Mouse (Mus musculus) heart, embryonic 16.5 days (tissue): Measurements from ENCODE around the gene Mocs2. TPM values are rescaled to one million over a fixed set of nuclear protein-coding genes. Genes with fewer than 3 reads are reported as not detected.

ENCODE experiments used
- ATAC-seq: fragments of 200-750 bp; cut with Nextera tagmentation; replicated peaks from 2 replicates; pipeline ENCODE4 v1.8.0; 2017; ENCODE audit warnings: moderate number of reproducible peaks; ENCODE audit not compliant: insufficient read depth, low FRiP score; ENCODE audit errors: extremely low read depth
- H3K27ac ChIP-seq: fragments of 300-500 bp; sonication (generic); 2 replicates; pipeline ENCODE4 v1.5.1; 2014; ENCODE audit warnings: mild to moderate bottlenecking, low read length, control low read depth, moderate library complexity
- H3K27me3 ChIP-seq: fragments of 300-500 bp; sonication (generic); 2 replicates; pipeline ENCODE4 v1.6.1; 2014; ENCODE audit warnings: low read length, mixed read lengths; ENCODE audit not compliant: control insufficient read depth, insufficient read depth
- H3K36me3 ChIP-seq: fragments of 300-500 bp; sonication (generic); 2 replicates; pipeline ENCODE4 v1.6.1; 2014; ENCODE audit not compliant: control insufficient read depth, insufficient read depth
- H3K4me1 ChIP-seq: fragments of 300-500 bp; sonication (generic); 2 replicates; pipeline ENCODE4 v1.6.1; 2014; ENCODE audit warnings: low read length, mixed read lengths; ENCODE audit not compliant: control insufficient read depth, insufficient read depth
- H3K4me2 ChIP-seq: fragments of 300-500 bp; sonication (generic); 2 replicates; pipeline ENCODE4 v1.6.1; 2014; ENCODE audit warnings: low read depth, mild to moderate bottlenecking, control low read depth, low read length
- H3K4me3 ChIP-seq: fragments of 300-500 bp; sonication (generic); 2 replicates; pipeline ENCODE4 v1.5.1; 2014; ENCODE audit warnings: mild to moderate bottlenecking, control low read depth, low read length
- H3K9ac ChIP-seq: fragments of 300-500 bp; sonication (generic); 2 replicates; pipeline ENCODE4 v1.6.1; 2014; ENCODE audit warnings: low read length, control low read depth
- H3K9me3 ChIP-seq: fragments of 300-500 bp; sonication (generic); replicated peaks from 2 replicates; pipeline ENCODE4 v1.6.1; 2016; ENCODE audit warnings: low read length; ENCODE audit not compliant: control insufficient read depth
- WGBS: fragments of 180-500 bp; shearing (Covaris S2); extraction: QIAGEN DNeasy Blood & Tissue Kit; methylation state at CpG from one replicate; pipeline ENCODE4 v1.1.7; 2014; 5-methylcytosine and 5-hydroxymethylcytosine counted together
- polyA plus RNA-seq: library from polyadenylated mRNA; unstranded; fragments of >200 nt; fragmentation: Nextera tagmentation; extraction: Ambion mirVana; gene quantifications from 2 replicates; pipeline ENCODE4 v1.2.1, GENCODE M21; 2015

Gene Mocs2
- polyA plus RNA-seq, 1 experiment from 2014 or later = 69.3 TPM

GRCm38 (mm10) chr13:114874738-114875137 is 56.7 kb downstream of the Mocs2 start:
- H3K4me1 ChIP-seq = no peaks in the 10 kb centered on the region
- H3K9me3 ChIP-seq = no peaks in the 10 kb centered on the region
- H3K27ac ChIP-seq = no peak overlapping the region
- ATAC-seq = no peak
- no peaks in the 10 kb centered on the region for H3K27me3 ChIP-seq
- H3K4me2 ChIP-seq = no peak overlapping the region
- H3K4me3 ChIP-seq = no peak overlapping the region
- H3K9ac ChIP-seq = no peak overlapping the region
- no peaks in the 10 kb centered on the region for H3K36me3 ChIP-seq
- 91% methylated on average over 6 of the region's 6 CpGs for whole genome bisulfite sequencing

- H3K36me3 ChIP-seq = no peaks in the 10 kb centered on the region
- H3K9me3 ChIP-seq = no peaks in the 10 kb centered on the region
- WGBS = 77% methylated on average over 2 of the region's 2 CpGs
- no peak overlapping the region for H3K27ac ChIP-seq
- H3K4me3 ChIP-seq = no peak overlapping the region
- H3K4me1 ChIP-seq = no peaks in the 10 kb centered on the region
- H3K4me2 ChIP-seq = no peak overlapping the region
- no peak overlapping the region for H3K9ac ChIP-seq
- ATAC-seq = no peak
- H3K27me3 ChIP-seq = no peaks in the 10 kb centered on the region
Observed at GRCm38 (mm10) chr13:114876005-114876520, 58.0 kb downstream of the Mocs2 start.

GRCm38 (mm10) chr13:114878667-114879066 is 60.6 kb downstream of the Mocs2 start:
- no peak overlapping the region for H3K4me2 ChIP-seq
- no peak overlapping the region for H3K4me3 ChIP-seq
- no peak overlapping the region for H3K27ac ChIP-seq
- no peaks in the 10 kb centered on the region for H3K4me1 ChIP-seq
- ATAC-seq = no peak
- 65% methylated on average over 11 of the region's 11 CpGs for WGBS
- no peaks in the 10 kb centered on the region for H3K36me3 ChIP-seq
- H3K27me3 ChIP-seq = no peaks in the 10 kb centered on the region
- H3K9ac ChIP-seq = no peak overlapping the region
- H3K9me3 ChIP-seq = no peaks in the 10 kb centered on the region

Other genes with a start within 250 kb of the Mocs2 start
- 1.9 and 3.8 TPM in 2 replicates for gene Itga2, start 113.9 kb downstream of the Mocs2 start, polyA plus RNA-seq